Mouse (Mus musculus) stomach, postnatal 0 days (tissue): ENCODE measurements around the gene Mtmr12. TPM values are rescaled to one million over a fixed set of nuclear protein-coding genes. Genes with fewer than 3 reads are reported as not detected.

Experiments
- ATAC-seq: fragments of 200-750 bp; cut with Nextera tagmentation; 2 replicates; pipeline ENCODE4 v1.8.0; 2017; ENCODE audit not compliant: low FRiP score, low TSS enrichment
- DNase-seq: peaks from one replicate; pipeline ENCODE4 v3.0.0-alpha.2; 2016; ENCODE audit warnings: low spot score
- H3K27ac ChIP-seq: fragments of 300-500 bp; sonication (generic); replicated peaks from 2 replicates; pipeline ENCODE4 v1.5.1; 2014; ENCODE audit warnings: mild to moderate bottlenecking, control low read depth
- H3K27me3 ChIP-seq: fragments of 300-500 bp; sonication (generic); 2 replicates; pipeline ENCODE4 v1.6.1; 2014; ENCODE audit warnings: low read length; ENCODE audit not compliant: control insufficient read depth, insufficient read depth
- H3K36me3 ChIP-seq: fragments of 300-500 bp; sonication (generic); 2 replicates; pipeline ENCODE4 v1.6.1; 2014; ENCODE audit warnings: low read length, mixed read lengths; ENCODE audit not compliant: control insufficient read depth, insufficient read depth
- H3K4me1 ChIP-seq: fragments of 300-500 bp; sonication (generic); replicated peaks from 2 replicates; pipeline ENCODE4 v1.6.1; 2014; ENCODE audit warnings: antibody characterized with exemption; ENCODE audit not compliant: control insufficient read depth, insufficient read depth
- H3K4me2 ChIP-seq: fragments of 300-500 bp; sonication (generic); replicated peaks from 2 replicates; pipeline ENCODE4 v1.6.1; 2014; ENCODE audit warnings: low read depth, mild to moderate bottlenecking, control low read depth, moderate library complexity
- H3K4me3 ChIP-seq: fragments of 300-500 bp; sonication (generic); 2 replicates; pipeline ENCODE4 v1.5.1; 2014; ENCODE audit warnings: low read depth, low read length, control low read depth
- H3K9ac ChIP-seq: fragments of 300-500 bp; sonication (generic); 2 replicates; pipeline ENCODE4 v1.6.1; 2014; ENCODE audit warnings: mild to moderate bottlenecking, low read length, control low read depth, mixed read lengths
- H3K9me3 ChIP-seq: fragments of 300-500 bp; sonication (generic); 2 replicates; pipeline ENCODE4 v1.6.1; 2016; ENCODE audit warnings: low read length; ENCODE audit not compliant: control insufficient read depth
- CTCF ChIP-seq: IDR thresholded peaks from 2 replicates; pipeline ENCODE4 v1.5.1; 2016; ENCODE audit warnings: antibody characterized with exemption, low read depth, mild to moderate bottlenecking, moderate library complexity
- EP300 ChIP-seq: optimal IDR thresholded peaks from 2 replicates; pipeline ENCODE3; 2016; ENCODE audit warnings: antibody characterized with exemption
- WGBS: fragments of 180-500 bp; shearing (Covaris S2); extraction: QIAGEN DNeasy Blood & Tissue Kit; methylation state at CpG from one replicate; pipeline ENCODE4 v1.1.7; 2014; 5-methylcytosine and 5-hydroxymethylcytosine counted together
- polyA plus RNA-seq: library from polyadenylated mRNA; unstranded; fragments of >200 nt; fragmentation: Nextera tagmentation; extraction: Ambion mirVana; gene quantifications from 2 replicates; pipeline ENCODE4 v1.2.1, GENCODE M21; 2015

Mtmr12 gene
- polyA plus RNA-seq, 1 experiment from 2014 or later = 6.8 TPM

- H3K27me3 ChIP-seq = no peaks in the 10 kb centered on the region
- H3K9me3 ChIP-seq = no peaks in the 10 kb centered on the region
- TF ChIP-seq EP300 = no peak
- no peak for TF ChIP-seq CTCF
- H3K27ac ChIP-seq = no peak overlapping the region
- H3K36me3 ChIP-seq = peaks cover 20% of the 10 kb centered on the region
- no peak overlapping the region for H3K4me3 ChIP-seq
- H3K4me2 ChIP-seq = no peak overlapping the region
- no peak for ATAC-seq
- 86% methylated on average over 6 of the region's 6 CpGs for WGBS
- H3K4me1 ChIP-seq = no peaks in the 10 kb centered on the region
- DNase-seq = no peak
- H3K9ac ChIP-seq = no peak overlapping the region
Measured at GRCm38 (mm10) chr15:12238337-12238736, 33.5 kb downstream of the Mtmr12 start.

- H3K36me3 ChIP-seq = peaks cover 15% of the 10 kb centered on the region
- WGBS = over 99% methylated on average over 3 of the region's 3 CpGs
- H3K4me2 ChIP-seq = no peak overlapping the region
Measured at GRCm38 (mm10) chr15:12240705-12241328, 36.0 kb downstream of the Mtmr12 start.

GRCm38 (mm10) chr15:12243792-12244191, 39.0 kb downstream of the Mtmr12 start:
- no peak for TF ChIP-seq CTCF
- no peak for TF ChIP-seq EP300
- 58% methylated on average over 3 of the region's 3 CpGs for WGBS

More at GRCm38 (mm10) chr15:12240705-12241328, 36.0 kb downstream of the Mtmr12 start:
- Histone ChIP-seq H3K9ac (no peak overlapping the region), H3K27me3 (no peaks in the 10 kb centered on the region), H3K27ac (no peak overlapping the region), H3K4me3 (no peak overlapping the region), H3K4me1 (no peaks in the 10 kb centered on the region), H3K9me3 (no peaks in the 10 kb centered on the region)
- TF ChIP-seq CTCF (no peak), EP300 (no peak)
- no peak for ATAC-seq
- DNase-seq = no peak

GRCm38 (mm10) chr15:12245580-12246359, 40.9 kb downstream of the Mtmr12 start:
- H3K9me3 ChIP-seq = no peaks in the 10 kb centered on the region
- no peaks in the 10 kb centered on the region for H3K27me3 ChIP-seq
- no peaks in the 10 kb centered on the region for H3K4me1 ChIP-seq
- TF ChIP-seq CTCF = no peak
- no peak for DNase-seq
- H3K36me3 ChIP-seq = peaks cover 2% of the 10 kb centered on the region; the same call in 1 of the 2 replicates
- WGBS = 63% methylated on average over 6 of the region's 6 CpGs
- no peak overlapping the region for H3K4me2 ChIP-seq
- H3K27ac ChIP-seq = no peak overlapping the region
- no peak overlapping the region for H3K4me3 ChIP-seq
- ATAC-seq = no peak
- no peak overlapping the region for H3K9ac ChIP-seq

More at GRCm38 (mm10) chr15:12243792-12244191, 39.0 kb downstream of the Mtmr12 start:
- no peaks in the 10 kb centered on the region for H3K4me1 ChIP-seq
- no peak for DNase-seq
- no peak overlapping the region for H3K9ac ChIP-seq
- no peaks in the 10 kb centered on the region for H3K9me3 ChIP-seq
- no peaks in the 10 kb centered on the region for H3K27me3 ChIP-seq
- no peak overlapping the region for H3K4me2 ChIP-seq
- no peak for ATAC-seq
- H3K36me3 ChIP-seq = peaks cover 10% of the 10 kb centered on the region; the same call in 1 of the 2 replicates
- no peak overlapping the region for H3K4me3 ChIP-seq
- H3K27ac ChIP-seq = no peak overlapping the region

DNA sequence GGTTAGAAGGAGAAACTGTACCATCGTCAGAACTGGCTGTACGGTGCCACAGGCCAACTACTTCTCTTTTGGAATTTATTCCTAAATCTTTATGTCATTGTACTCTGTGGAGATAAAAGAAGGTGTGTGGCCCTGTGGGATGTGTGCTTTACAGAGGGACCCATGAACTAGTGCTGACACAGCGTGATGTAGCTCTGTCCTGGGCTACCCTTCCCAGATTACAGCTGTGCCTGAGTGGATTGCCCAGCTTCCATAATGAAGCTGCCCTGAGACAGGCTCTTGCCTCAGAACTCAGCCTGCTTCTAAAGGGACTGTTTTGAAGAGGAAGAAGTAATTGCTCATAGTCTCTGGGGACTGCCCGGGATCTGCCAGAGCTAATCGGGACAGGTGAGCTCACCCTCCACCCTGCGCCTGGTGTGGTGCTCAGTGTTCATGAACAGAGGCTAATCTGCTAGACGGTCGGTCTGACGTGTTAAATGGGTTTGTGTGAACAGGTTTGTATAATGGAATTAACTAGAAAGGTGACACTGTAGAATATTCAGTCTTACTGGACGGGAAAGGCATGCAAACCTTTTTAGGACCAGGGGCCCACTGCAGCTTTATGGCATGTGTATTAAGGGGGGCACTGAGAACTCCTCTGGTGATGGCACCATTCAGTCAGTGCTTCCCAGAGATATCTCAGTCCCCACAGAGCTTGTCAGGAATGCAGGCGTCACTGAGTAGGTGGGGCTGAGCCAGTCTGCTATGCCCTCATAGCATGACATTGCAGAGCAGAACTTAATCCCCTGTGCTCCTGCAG, 41.7 kb downstream of the Mtmr12 start:
- Histone ChIP-seq H3K27me3 (no peaks in the 10 kb centered on the region), H3K4me2 (no peak overlapping the region), H3K27ac (no peak overlapping the region), H3K9ac (no peak overlapping the region), H3K9me3 (no peaks in the 10 kb centered on the region), H3K4me3 (no peak overlapping the region), H3K4me1 (no peaks in the 10 kb centered on the region), H3K36me3 (peaks cover 7% of the 10 kb centered on the region)
- 70% methylated on average over 11 of the region's 11 CpGs for WGBS
- DNase-seq = no peak
- ATAC-seq = 0 out of 2 replicates have a peak, but pooled peaks have one; percentile 42
- TF ChIP-seq EP300 = no peak
- no peak for TF ChIP-seq CTCF
